Mouse (Mus musculus) embryonic facial prominence, embryonic 15.5 days (tissue): Measurements from ENCODE around the gene Adam22. TPM values are rescaled to one million over a fixed set of nuclear protein-coding genes. Genes with fewer than 3 reads are reported as not detected.

Experiments used
- ATAC-seq: fragments of 200-750 bp; cut with Nextera tagmentation; 2 replicates; pipeline ENCODE4 v1.8.0; 2017; ENCODE audit warnings: low read depth, moderate TSS enrichment; ENCODE audit not compliant: insufficient number of reproducible peaks, low FRiP score, low TSS enrichment
- H3K27ac ChIP-seq: fragments of 300-500 bp; sonication (generic); replicated peaks from 2 replicates; pipeline ENCODE4 v1.5.1; 2015; ENCODE audit warnings: mild to moderate bottlenecking, inconsistent platforms
- H3K27me3 ChIP-seq: fragments of 300-500 bp; sonication (generic); 2 replicates; pipeline ENCODE4 v1.6.1; 2015; ENCODE audit warnings: inconsistent platforms
- H3K36me3 ChIP-seq: fragments of 300-500 bp; sonication (generic); 2 replicates; pipeline ENCODE4 v1.6.1; 2015; ENCODE audit warnings: mild to moderate bottlenecking, inconsistent platforms
- H3K4me1 ChIP-seq: fragments of 300-500 bp; sonication (generic); 2 replicates; pipeline ENCODE4 v1.6.1; 2015; ENCODE audit warnings: inconsistent platforms
- H3K4me2 ChIP-seq: fragments of 300-500 bp; sonication (generic); replicated peaks from 2 replicates; pipeline ENCODE4 v1.6.1; 2015; ENCODE audit warnings: mild to moderate bottlenecking, inconsistent platforms
- H3K4me3 ChIP-seq: fragments of 300-500 bp; sonication (generic); replicated peaks from 2 replicates; pipeline ENCODE4 v1.5.1; 2015; ENCODE audit warnings: mild to moderate bottlenecking, inconsistent platforms
- H3K9ac ChIP-seq: fragments of 300-500 bp; sonication (generic); 2 replicates; pipeline ENCODE4 v1.6.1; 2015; ENCODE audit warnings: inconsistent platforms
- H3K9me3 ChIP-seq: fragments of 300-500 bp; sonication (generic); replicated peaks from 2 replicates; pipeline ENCODE4 v1.6.1; 2016; ENCODE audit warnings: inconsistent platforms
- WGBS: fragments of 180-500 bp; shearing (Covaris S2); methylation state at CpG from one replicate; pipeline ENCODE4 v1.1.7; 2015; 5-methylcytosine and 5-hydroxymethylcytosine counted together
- polyA plus RNA-seq: library from polyadenylated mRNA; unstranded; fragments of >200 nt; fragmentation: Nextera tagmentation; extraction: Ambion mirVana; gene quantifications from 2 replicates; pipeline ENCODE4 v1.2.1, GENCODE M21; 2015

Gene Adam22
- polyA plus RNA-seq, 1 experiment from 2014 or later, result 11.5 TPM

DNA sequence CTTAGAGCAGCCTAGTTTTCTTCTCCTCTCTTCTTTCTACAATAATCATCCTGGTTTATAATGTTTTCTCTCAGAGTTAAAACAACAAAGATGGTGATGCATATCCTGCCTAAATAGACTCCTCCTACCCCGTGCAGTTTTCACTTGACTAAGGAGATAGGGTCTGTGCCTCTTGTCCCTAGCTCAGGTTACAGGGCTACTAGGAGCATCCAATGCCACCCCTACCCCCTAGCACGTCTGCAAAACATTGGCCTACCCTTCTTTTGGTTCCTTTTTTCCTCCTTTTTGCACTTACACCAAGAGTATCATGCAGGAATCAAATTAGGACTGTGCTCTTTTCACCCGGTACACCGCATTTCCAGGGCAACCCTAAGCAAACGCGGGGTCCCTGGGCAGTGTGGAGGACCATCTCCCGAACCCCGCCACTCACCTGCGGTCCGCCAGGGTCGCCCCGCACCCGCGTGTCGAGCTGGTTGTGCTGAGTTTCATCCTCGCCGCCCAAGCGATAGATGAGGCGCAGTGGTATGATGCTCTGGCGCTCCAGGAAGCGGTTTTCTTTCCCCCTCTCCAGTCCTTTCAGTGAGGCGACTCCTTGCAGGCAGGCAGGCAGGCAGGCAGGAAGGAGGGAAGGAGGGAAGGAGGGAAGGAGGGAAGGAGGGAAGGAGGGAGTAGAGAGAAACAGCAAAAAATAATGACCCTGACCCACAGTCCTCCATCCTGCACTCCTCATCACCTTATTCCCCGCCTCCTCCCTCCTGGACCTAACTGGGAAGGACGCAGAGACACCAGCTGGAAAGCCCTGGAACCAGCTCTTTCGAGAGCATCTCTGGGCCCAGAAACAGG lies 968 bp downstream of the Adam22 start:
- Histone ChIP-seq H3K36me3 (no peaks in the 10 kb centered on the region), H3K27me3 (no peaks in the 10 kb centered on the region), H3K9me3 (no peaks in the 10 kb centered on the region), H3K4me3 (peak overlapping the region; percentile 74), H3K4me2 (peak overlapping the region; percentile 92), H3K4me1 (peaks cover 6% of the 10 kb centered on the region; the same call in 1 of the 2 replicates), H3K9ac (peak overlapping the region; percentile 59), H3K27ac (no peak overlapping the region)
- 3% methylated on average over 24 of the region's 25 CpGs for WGBS
- no peak for ATAC-seq

DNA sequence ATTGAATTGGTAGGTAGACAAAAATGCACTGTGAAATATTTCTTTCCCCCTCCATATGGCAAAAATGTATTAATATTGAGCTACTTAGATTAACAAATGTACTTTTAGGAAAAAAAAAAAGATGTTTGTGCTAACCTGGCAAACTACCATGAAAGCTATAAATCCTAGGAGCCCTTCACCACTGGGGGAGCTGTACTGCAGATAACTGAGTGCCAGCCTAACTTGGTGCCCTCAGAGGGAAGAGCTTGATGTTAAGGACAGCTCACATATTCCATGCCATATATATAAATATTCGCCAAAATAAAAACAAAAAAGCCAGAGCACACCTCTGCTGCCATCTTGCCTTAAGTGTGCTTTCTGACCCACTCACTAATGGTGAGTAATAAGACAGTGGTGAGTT lies 5.6 kb downstream of the Adam22 start:
- no peak overlapping the region for H3K9ac ChIP-seq
- H3K27me3 ChIP-seq, result no peaks in the 10 kb centered on the region
- H3K4me1 ChIP-seq, result peaks cover 6% of the 10 kb centered on the region; the same call in 1 of the 2 replicates
- H3K9me3 ChIP-seq, result no peaks in the 10 kb centered on the region
- no peaks in the 10 kb centered on the region for H3K36me3 ChIP-seq
- no peak overlapping the region for H3K4me2 ChIP-seq
- no peak overlapping the region for H3K4me3 ChIP-seq
- ATAC-seq, result no peak
- 68% methylated on average over 1 of the region's 1 CpGs for WGBS
- no peak overlapping the region for H3K27ac ChIP-seq

DNA sequence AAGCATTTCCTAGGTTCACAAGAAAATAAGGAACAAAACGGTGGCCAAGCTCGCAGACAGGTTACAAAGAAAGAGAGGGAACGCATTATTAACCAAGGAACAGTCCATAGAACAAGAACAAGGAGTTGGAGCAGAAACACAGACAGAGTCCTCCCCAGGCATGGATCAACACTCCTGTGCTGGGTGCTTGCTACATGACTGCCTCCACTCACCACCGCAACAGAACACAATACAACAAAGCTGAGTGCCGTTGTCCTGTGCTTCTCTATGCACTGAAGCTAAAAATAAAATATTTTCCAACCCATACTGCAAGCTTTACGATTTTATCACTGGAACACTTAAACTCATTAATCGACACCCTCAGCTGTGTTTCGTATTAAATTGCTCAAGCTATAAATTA lies 10.3 kb downstream of the Adam22 start:
- 86% methylated on average over 8 of the region's 8 CpGs for WGBS
- no peaks in the 10 kb centered on the region for H3K36me3 ChIP-seq
- H3K9me3 ChIP-seq, result no peaks in the 10 kb centered on the region
- ATAC-seq, result no peak
- H3K9ac ChIP-seq, result no peak overlapping the region
- no peak overlapping the region for H3K4me3 ChIP-seq
- H3K4me1 ChIP-seq, result peaks cover 4% of the 10 kb centered on the region; the same call in 1 of the 2 replicates
- no peak overlapping the region for H3K27ac ChIP-seq
- H3K27me3 ChIP-seq, result no peaks in the 10 kb centered on the region
- H3K4me2 ChIP-seq, result no peak overlapping the region

DNA sequence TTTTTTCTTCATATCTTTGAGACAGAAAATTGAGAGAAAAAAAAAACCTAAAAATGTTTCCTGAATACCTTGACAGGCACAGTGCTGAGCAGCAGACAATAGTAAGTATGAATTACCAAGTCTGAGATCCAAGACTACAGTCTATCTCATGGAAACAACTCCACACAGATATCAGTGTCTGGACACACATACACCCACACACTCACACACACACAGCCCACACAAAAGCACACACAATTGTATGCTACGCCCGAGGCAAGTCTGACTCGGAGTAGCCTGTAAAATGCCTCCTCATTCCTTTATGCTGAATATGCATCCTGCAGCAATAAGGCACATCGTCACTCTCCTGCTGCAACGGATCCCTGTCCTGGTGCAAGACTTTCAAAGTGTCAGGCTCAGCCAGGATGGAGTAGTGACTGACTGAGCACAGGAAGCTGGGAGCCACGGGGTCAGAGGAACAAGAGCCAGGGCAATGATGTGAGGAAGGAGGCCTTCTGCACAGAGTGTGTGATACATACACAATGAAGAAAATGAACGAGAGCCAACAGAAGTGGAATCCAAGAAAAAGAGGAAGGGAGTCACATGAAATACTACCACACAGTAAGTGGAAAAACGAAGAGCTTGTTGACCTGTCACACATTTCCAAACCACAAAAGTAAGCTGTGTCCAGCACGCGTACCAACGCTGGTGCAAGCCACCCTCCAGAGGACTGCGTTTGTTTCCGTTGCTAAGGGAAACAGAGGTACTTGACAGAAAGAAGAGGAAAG lies 10.9 kb downstream of the Adam22 start:
- H3K4me3 ChIP-seq, result no peak overlapping the region
- no peak for ATAC-seq
- H3K36me3 ChIP-seq, result no peaks in the 10 kb centered on the region
- no peak overlapping the region for H3K9ac ChIP-seq
- H3K4me1 ChIP-seq, result peaks cover 4% of the 10 kb centered on the region; the same call in 1 of the 2 replicates
- 51% methylated on average over 13 of the region's 13 CpGs for WGBS
- no peaks in the 10 kb centered on the region for H3K27me3 ChIP-seq
- no peak overlapping the region for H3K27ac ChIP-seq
- H3K4me2 ChIP-seq, result no peak overlapping the region
- H3K9me3 ChIP-seq, result no peaks in the 10 kb centered on the region

DNA sequence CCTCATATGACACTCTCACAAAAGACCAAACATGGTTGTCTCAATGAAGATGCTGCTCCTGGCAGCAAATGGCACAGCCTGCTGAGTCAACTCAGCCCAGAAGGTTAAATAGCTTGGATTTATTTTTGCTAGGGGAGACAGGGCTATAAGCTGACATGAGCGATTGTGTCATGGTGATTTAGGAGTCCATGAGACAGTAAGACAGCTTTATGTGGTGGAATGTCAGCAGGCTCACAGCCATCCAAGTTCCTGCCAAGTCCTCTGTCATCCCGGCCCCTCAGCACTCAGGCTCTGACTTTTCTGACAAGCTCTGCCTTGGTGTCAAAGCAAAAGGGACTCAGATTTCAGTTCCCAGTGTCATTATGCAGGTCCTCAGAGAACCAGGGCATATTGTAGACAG lies 11.6 kb downstream of the Adam22 start:
- WGBS, result 31% methylated on average over 2 of the region's 2 CpGs

DNA sequence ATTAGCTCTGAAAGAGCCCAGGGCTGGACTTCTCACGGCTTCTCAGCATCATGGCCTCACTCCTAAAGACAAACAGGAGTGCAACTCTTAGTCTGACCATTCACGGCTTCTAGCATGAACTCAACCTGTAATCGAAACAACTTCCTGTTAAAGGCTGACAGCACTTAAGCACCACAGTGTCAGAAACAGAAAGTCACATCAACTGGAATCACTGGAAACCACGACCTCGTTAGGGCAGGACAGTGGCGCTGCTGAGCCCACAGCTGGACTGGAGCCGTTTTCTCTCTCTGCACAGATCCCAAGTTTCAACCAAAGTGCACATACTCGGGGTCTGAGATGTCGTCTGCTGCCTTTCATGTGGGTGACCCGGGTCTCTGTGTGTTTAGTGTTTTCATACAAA lies 18.4 kb downstream of the Adam22 start:
- H3K36me3 ChIP-seq, result no peaks in the 10 kb centered on the region
- no peaks in the 10 kb centered on the region for H3K4me1 ChIP-seq
- H3K27ac ChIP-seq, result no peak overlapping the region
- no peaks in the 10 kb centered on the region for H3K9me3 ChIP-seq
- H3K4me3 ChIP-seq, result no peak overlapping the region
- WGBS, result 41% methylated on average over 10 of the region's 10 CpGs
- H3K27me3 ChIP-seq, result no peaks in the 10 kb centered on the region
- no peak for ATAC-seq
- H3K4me2 ChIP-seq, result no peak overlapping the region
- no peak overlapping the region for H3K9ac ChIP-seq

More for the DNA sequence above, 11.6 kb downstream of the Adam22 start:
- no peaks in the 10 kb centered on the region for H3K36me3 ChIP-seq
- no peak overlapping the region for H3K4me3 ChIP-seq
- H3K27me3 ChIP-seq, result no peaks in the 10 kb centered on the region
- no peak overlapping the region for H3K4me2 ChIP-seq
- no peak for ATAC-seq
- H3K9ac ChIP-seq, result no peak overlapping the region
- H3K9me3 ChIP-seq, result no peaks in the 10 kb centered on the region
- H3K4me1 ChIP-seq, result peaks cover 4% of the 10 kb centered on the region; the same call in 1 of the 2 replicates
- H3K27ac ChIP-seq, result no peak overlapping the region

DNA sequence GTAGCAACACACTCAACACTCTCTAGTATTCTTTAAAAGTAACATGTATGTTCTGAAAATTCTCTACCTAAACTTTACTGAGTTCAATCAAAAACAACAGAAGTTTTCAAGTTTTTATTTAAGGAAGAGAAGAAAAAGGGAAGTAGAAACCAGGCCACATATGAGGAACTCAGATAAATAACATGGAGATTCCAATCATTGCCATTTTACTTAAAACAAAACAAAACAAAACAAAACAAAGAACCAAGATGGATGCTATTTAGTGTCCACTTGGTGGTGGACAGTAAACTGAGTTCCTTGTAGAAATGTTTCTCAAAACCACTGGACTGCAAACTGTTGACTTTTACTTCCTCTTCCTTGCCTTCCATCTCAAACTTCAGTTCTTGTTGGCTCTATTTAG lies 21.6 kb downstream of the Adam22 start:
- H3K9me3 ChIP-seq, result no peaks in the 10 kb centered on the region
- H3K4me2 ChIP-seq, result no peak overlapping the region
- H3K4me1 ChIP-seq, result no peaks in the 10 kb centered on the region
- no peak overlapping the region for H3K9ac ChIP-seq
- no peaks in the 10 kb centered on the region for H3K27me3 ChIP-seq
- no peak overlapping the region for H3K27ac ChIP-seq
- H3K36me3 ChIP-seq, result no peaks in the 10 kb centered on the region
- no peak for ATAC-seq
- no peak overlapping the region for H3K4me3 ChIP-seq

DNA sequence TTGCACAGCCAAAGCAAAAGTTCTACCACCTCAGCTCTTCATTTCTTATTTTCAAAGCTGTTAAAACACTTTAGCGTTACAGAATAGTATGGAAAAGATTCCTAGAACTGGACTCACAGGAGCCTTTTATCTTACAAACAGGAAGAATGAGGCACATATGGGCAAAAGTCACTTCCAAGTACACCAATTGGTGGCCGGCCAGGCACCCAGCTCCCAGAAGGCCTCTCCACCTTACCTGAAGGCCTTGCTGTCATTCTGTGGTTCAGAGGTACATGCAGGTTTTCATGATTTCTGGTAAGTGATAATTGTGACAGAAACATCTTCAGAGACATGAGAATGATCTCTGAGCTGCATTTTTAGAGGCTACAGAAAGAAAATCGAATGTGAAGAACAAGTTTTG lies 24.7 kb downstream of the Adam22 start:
- Histone ChIP-seq H3K9me3 (no peaks in the 10 kb centered on the region), H3K4me3 (no peak overlapping the region), H3K27me3 (no peaks in the 10 kb centered on the region), H3K27ac (no peak overlapping the region), H3K9ac (no peak overlapping the region), H3K36me3 (no peaks in the 10 kb centered on the region), H3K4me2 (no peak overlapping the region), H3K4me1 (no peaks in the 10 kb centered on the region)
- ATAC-seq, result no peak
- 85% methylated on average over 3 of the region's 3 CpGs for WGBS

DNA sequence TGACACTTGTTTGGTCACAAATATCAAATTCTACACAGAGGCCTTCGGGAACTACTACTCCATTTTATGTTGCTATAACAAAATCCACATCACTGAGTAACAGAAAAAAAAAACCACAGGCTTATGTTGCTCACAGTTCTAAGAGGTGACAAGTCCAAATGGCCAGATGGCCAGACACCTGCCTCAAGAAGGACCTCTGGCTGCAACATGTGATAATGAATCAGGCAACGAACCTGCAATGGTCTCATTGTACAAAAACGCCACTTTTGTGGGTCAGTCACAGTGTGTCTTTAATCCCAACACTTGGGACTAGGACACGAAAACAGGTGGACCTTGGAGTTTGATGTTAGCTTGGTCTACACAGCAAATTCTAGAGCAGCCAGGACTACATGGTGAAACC lies 26.3 kb downstream of the Adam22 start:
- no peak for ATAC-seq
- Histone ChIP-seq H3K9ac (no peak overlapping the region), H3K4me3 (no peak overlapping the region), H3K9me3 (no peaks in the 10 kb centered on the region), H3K27ac (no peak overlapping the region), H3K4me2 (no peak overlapping the region), H3K27me3 (no peaks in the 10 kb centered on the region), H3K4me1 (no peaks in the 10 kb centered on the region), H3K36me3 (no peaks in the 10 kb centered on the region)
- 88% methylated on average over 4 of the region's 4 CpGs for WGBS

DNA sequence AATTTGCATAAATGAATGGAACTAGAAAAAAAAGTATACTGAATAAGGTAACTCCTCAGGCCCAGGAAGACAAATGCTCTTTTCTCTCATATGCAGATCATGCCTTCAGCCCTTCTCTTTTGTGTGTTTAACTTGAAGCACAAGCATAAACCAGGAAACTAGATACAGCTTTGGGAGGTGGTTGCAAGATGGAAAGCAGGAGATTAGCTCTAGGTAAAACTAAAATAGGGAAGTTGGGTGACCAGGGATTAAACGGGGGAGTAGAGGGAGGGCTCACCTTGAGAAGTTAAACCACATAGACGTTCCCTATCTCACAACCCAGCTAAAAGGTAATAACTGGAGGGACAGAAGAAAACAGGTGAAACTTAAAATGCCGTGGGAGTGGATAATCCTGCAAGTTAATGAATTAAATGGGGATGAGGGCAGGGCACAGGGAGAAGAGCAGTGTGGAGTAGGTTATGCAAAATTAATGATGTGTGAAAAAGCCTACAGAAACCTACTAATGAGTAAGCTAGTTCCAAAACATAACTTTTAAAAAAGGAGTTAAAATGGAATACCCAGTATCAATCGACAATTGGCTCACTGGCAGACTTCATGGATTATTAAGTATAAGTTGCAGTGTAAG lies 40.2 kb downstream of the Adam22 start:
- Histone ChIP-seq H3K27me3 (no peaks in the 10 kb centered on the region), H3K9ac (no peak overlapping the region), H3K4me3 (no peak overlapping the region), H3K27ac (no peak overlapping the region), H3K4me2 (no peak overlapping the region), H3K4me1 (no peaks in the 10 kb centered on the region), H3K36me3 (no peaks in the 10 kb centered on the region), H3K9me3 (no peaks in the 10 kb centered on the region)
- ATAC-seq, result no peak
- 76% methylated on average over 4 of the region's 4 CpGs for WGBS

DNA sequence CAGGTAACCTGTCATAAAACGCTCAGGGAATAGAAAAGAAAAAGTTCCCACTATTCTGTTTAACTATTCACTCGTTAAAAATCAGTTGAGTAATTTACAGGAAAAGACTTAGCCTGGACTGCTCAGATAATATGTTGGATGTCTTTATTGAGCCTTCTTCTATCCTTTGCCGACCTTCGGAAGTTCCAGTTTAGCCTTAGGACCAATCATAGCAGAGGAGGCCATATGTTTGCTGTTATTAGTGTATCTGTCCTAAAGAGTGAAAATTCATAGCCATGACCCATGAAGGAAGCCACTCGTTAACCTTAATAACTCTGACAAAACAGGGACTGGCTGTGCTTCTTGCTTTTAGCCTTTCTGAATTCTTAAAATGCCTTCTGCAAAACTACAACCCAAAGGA lies 41.3 kb downstream of the Adam22 start:
- H3K4me2 ChIP-seq, result no peak overlapping the region
- H3K27ac ChIP-seq, result no peak overlapping the region
- no peaks in the 10 kb centered on the region for H3K36me3 ChIP-seq
- no peak for ATAC-seq
- H3K9ac ChIP-seq, result no peak overlapping the region
- H3K4me1 ChIP-seq, result no peaks in the 10 kb centered on the region
- no peak overlapping the region for H3K4me3 ChIP-seq
- H3K9me3 ChIP-seq, result no peaks in the 10 kb centered on the region
- H3K27me3 ChIP-seq, result no peaks in the 10 kb centered on the region
- WGBS, result 65% methylated on average over 5 of the region's 5 CpGs
